Mouse (Mus musculus) brain, embryonic 14.5 days (tissue): ENCODE data around the gene Coq6.

Experiments used
- CTCF ChIP-seq: fragments of 200-500 bp; IDR thresholded peaks from 2 replicates; pipeline ENCODE4 v1.5.1; 2012; ENCODE audit warnings: inconsistent platforms, mild to moderate bottlenecking, moderate library complexity, borderline replicate concordance; ENCODE audit not compliant: insufficient read depth, insufficient read length; ENCODE audit errors: extremely low read depth
- POLR2A ChIP-seq: fragments of 200-500 bp; IDR thresholded peaks from 2 replicates; pipeline ENCODE4 v1.6.1; 2012; ENCODE audit warnings: mild to moderate bottlenecking, inconsistent platforms, borderline replicate concordance; ENCODE audit not compliant: poor library complexity, insufficient read depth, insufficient read length, severe bottlenecking; ENCODE audit errors: extremely low read depth

- TF ChIP-seq CTCF = no peak
- TF ChIP-seq POLR2A = no peak
These were observed 37.7 kb downstream of the Coq6 start for GRCm38 (mm10) chr12:84399135-84399534.
